Mouse (Mus musculus): ENCODE data around the gene Nup153. TPM values are rescaled to one million over a fixed set of nuclear protein-coding genes. Genes with fewer than 3 reads are reported as not detected.

The Nup153 gene
- polyA plus RNA-seq, 1 experiment, result 164 TPM

DNA sequence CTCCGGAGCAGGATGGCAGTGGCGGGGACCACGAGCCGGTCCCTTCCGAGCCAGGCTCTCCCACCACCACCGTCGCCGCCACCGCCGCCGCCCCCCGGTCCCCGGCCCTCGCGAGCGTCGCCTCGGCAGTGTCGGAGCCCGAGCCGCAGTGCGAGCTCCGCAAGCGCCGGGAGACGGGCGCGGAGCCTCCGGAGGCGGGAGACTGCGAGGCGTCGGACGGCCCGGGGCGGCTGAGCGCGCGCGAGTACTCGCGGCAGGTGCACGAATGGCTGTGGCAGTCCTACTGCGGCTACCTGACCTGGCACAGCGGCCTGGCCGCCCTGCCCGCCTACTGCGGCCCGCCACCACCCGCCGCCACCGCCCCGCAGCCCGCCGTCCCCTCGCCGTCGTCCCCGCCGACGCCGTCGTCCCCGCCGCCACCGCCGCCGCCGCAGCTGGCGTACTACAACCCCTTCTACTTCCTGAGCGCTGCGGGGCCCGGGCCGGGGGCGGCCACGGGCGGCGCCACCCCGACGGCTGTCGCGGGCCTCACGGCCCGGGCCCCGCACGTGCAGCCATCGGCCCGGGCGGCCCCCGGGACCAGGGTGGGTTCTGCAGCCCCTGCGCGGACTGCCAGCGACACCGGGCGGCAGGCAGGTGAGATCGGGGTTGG, 58.0 kb downstream of the Nup153 start:
- Histone ChIP-seq H3K27me3 (ENCODE audit: control insufficient read depth, insufficient read depth, low read length) (no peaks in the 10 kb centered on the region), H3K4me3 (ENCODE audit: control insufficient read depth, insufficient read depth, low read length) (peak overlapping the region; percentile 68), H3K4me1 (replicated peaks; ENCODE audit: control insufficient read depth, insufficient read depth, low read length) (0 out of 2 replicates have a peak, but pooled peaks cover 3% of the 10 kb centered on the region), H3K36me3 (ENCODE audit: control insufficient read depth, insufficient read depth, low read length) (peaks cover 18% of the 10 kb centered on the region), H3K27ac (ENCODE audit: control insufficient read depth, insufficient read depth, low read length) (no peak overlapping the region)
- TF ChIP-seq CTCF (IDR thresholded peaks at IDR 0.05; ENCODE audit: borderline replicate concordance, control insufficient read depth, extremely low read depth, insufficient read depth, low read length, poor library complexity) (no peak), POLR2A (IDR thresholded peaks at IDR 0.05; ENCODE audit: control insufficient read depth, extremely low read depth, insufficient read depth, low read length, poor library complexity) (no peak)
- DNase-seq, result peak; percentile 57
- WGBS, result 1% methylated on average over 94 of the region's 96 CpGs

DNA sequence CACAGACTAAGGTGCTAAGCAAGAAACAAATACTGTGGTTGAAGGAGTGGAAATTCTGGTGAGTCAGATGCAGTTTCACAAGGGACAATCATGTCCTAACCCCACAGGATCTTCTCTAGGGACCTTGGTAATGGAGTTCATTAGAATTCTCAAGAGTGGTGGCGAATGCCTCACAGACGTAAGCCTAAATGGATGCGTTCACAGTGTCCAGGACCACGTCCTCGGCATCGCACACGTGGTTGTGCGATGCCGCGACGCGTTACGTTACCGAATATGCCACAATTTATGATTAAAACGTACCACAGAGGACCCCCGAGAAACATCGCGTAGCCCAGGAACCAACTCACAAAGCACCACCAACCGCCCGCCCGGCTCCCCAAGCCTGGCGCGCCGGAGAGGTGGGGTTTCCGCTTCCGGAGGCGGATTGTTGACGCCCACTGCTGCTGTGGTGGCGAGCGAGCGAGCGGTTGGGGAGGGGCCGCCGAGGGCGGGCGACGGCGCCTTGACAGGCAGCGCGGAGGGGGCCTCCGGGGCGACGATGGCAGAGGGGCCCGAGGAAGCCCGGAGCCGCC, 58.6 kb downstream of the Nup153 start, which contains the start of gene Fam8a1:
Fam8a1 (plus strand) TSS at position 475 of the 572 bp plus-strand sequence.
- 1% methylated on average over 42 of the region's 46 CpGs for WGBS
- Histone ChIP-seq H3K36me3 (ENCODE audit: control insufficient read depth, insufficient read depth, low read length) (peaks cover 12% of the 10 kb centered on the region), H3K27ac (ENCODE audit: control insufficient read depth, insufficient read depth, low read length) (peak within 1 kb of the TSS; percentile 42; the same call in 1 of the 2 replicates), H3K4me1 (replicated peaks; ENCODE audit: control insufficient read depth, insufficient read depth, low read length) (0 out of 2 replicates have a peak, but pooled peaks cover 3% of the 10 kb centered on the region), H3K27me3 (ENCODE audit: control insufficient read depth, insufficient read depth, low read length) (no peaks in the 10 kb centered on the region), H3K4me3 (ENCODE audit: control insufficient read depth, insufficient read depth, low read length) (peak within 1 kb of the TSS; percentile 68)
- DNase-seq, result peak; percentile 92
- peak; percentile 73 for TF ChIP-seq POLR2A (IDR thresholded peaks at IDR 0.05; ENCODE audit: control insufficient read depth, extremely low read depth, insufficient read depth, low read length, poor library complexity)
- no peak for TF ChIP-seq CTCF (IDR thresholded peaks at IDR 0.05; ENCODE audit: borderline replicate concordance, control insufficient read depth, extremely low read depth, insufficient read depth, low read length, poor library complexity)

DNA sequence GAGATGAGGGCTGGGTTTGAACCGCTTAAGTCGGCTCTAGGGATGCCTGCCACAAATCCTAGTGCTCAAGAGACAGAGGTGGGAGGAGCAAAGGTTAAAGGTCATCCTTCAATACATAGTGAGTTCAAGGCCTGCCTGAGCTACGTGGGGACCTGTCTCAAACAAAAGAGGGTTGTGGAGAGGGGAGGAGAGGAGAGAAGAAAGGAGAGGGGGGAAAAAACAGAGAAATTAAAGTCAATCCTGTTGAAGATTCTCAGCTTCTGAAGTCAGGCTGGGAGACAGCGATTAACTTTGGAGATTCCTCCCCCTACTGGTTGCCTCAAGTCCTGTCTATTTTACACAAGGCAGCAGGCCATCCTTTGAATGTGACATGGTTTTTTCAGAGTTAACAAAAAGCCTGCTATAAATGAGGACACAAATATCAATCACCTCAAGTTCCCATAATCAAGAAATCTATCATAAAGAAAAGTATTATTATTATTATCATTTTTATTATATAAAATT, 64.2 kb downstream of the Nup153 start:
- 49% methylated on average over 4 of the region's 4 CpGs for WGBS
- no peaks in the 10 kb centered on the region for H3K4me1 ChIP-seq (replicated peaks; ENCODE audit: control insufficient read depth, insufficient read depth, low read length)
- peak; percentile 39 for DNase-seq

DNA sequence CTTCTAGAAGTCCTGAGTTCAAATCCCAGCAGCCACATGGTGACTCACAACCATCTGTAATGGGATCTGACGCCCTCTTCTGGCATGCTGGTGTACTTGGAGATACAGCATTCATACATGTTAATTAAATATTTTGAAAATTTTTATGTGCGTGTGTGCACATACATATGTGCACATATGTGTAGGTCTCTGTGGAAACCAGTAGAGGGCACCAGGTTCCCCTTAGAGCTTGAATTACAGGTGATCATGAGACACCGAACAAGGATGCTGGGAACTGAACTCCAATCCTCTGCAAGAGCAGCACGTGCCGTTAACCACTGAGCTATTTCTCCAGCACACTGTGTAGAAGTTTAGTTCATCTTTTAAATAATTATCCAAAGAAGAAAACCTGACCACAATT, 68.5 kb downstream of the Nup153 start:
- Histone ChIP-seq H3K4me3 (ENCODE audit: control insufficient read depth, insufficient read depth, low read length) (no peak overlapping the region), H3K27ac (ENCODE audit: control insufficient read depth, insufficient read depth, low read length) (no peak overlapping the region), H3K36me3 (ENCODE audit: control insufficient read depth, insufficient read depth, low read length) (no peaks in the 10 kb centered on the region), H3K4me1 (replicated peaks; ENCODE audit: control insufficient read depth, insufficient read depth, low read length) (no peaks in the 10 kb centered on the region), H3K27me3 (ENCODE audit: control insufficient read depth, insufficient read depth, low read length) (no peaks in the 10 kb centered on the region)
- TF ChIP-seq POLR2A (IDR thresholded peaks at IDR 0.05; ENCODE audit: control insufficient read depth, extremely low read depth, insufficient read depth, low read length, poor library complexity), result no peak
- no peak for TF ChIP-seq CTCF (IDR thresholded peaks at IDR 0.05; ENCODE audit: borderline replicate concordance, control insufficient read depth, extremely low read depth, insufficient read depth, low read length, poor library complexity)
- DNase-seq, result no peak
- WGBS, result 97% methylated on average over 5 of the region's 5 CpGs

More for the DNA sequence above, 64.2 kb downstream of the Nup153 start:
- Histone ChIP-seq H3K36me3 (ENCODE audit: control insufficient read depth, insufficient read depth, low read length) (no peaks in the 10 kb centered on the region), H3K27ac (ENCODE audit: control insufficient read depth, insufficient read depth, low read length) (no peak overlapping the region), H3K4me3 (ENCODE audit: control insufficient read depth, insufficient read depth, low read length) (no peak overlapping the region), H3K27me3 (ENCODE audit: control insufficient read depth, insufficient read depth, low read length) (no peaks in the 10 kb centered on the region)
- no peak for TF ChIP-seq CTCF (IDR thresholded peaks at IDR 0.05; ENCODE audit: borderline replicate concordance, control insufficient read depth, extremely low read depth, insufficient read depth, low read length, poor library complexity)
- no peak for TF ChIP-seq POLR2A (IDR thresholded peaks at IDR 0.05; ENCODE audit: control insufficient read depth, extremely low read depth, insufficient read depth, low read length, poor library complexity)

DNA sequence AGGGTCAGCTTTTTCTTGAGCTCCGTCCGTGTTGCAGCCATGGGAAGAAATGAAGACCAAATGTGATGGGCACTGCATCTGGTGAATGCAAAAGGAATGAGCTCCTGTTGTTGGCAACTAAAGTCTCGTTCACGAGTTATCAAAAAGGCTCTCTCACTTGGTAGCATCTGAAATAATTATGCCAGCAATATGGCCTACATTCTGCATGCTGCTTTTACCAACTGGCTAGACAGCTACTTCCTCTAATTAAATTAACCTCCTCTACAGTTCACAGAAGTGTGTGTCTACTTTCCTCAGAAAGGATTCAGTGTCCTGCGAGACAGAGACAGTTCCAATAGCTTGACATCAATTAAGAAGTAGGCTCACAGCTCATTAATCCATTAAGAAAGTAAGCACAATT, 73.2 kb downstream of the Nup153 start:
- Histone ChIP-seq H3K4me1 (replicated peaks; ENCODE audit: control insufficient read depth, insufficient read depth, low read length) (no peaks in the 10 kb centered on the region; the same call in 1 of the 2 replicates), H3K36me3 (ENCODE audit: control insufficient read depth, insufficient read depth, low read length) (no peaks in the 10 kb centered on the region), H3K4me3 (ENCODE audit: control insufficient read depth, insufficient read depth, low read length) (no peak overlapping the region), H3K27ac (ENCODE audit: control insufficient read depth, insufficient read depth, low read length) (no peak overlapping the region), H3K27me3 (ENCODE audit: control insufficient read depth, insufficient read depth, low read length) (no peaks in the 10 kb centered on the region)
- TF ChIP-seq POLR2A (IDR thresholded peaks at IDR 0.05; ENCODE audit: control insufficient read depth, extremely low read depth, insufficient read depth, low read length, poor library complexity), result no peak
- TF ChIP-seq CTCF (IDR thresholded peaks at IDR 0.05; ENCODE audit: borderline replicate concordance, control insufficient read depth, extremely low read depth, insufficient read depth, low read length, poor library complexity), result no peak
- DNase-seq, result no peak
- 95% methylated on average over 5 of the region's 5 CpGs for WGBS

DNA sequence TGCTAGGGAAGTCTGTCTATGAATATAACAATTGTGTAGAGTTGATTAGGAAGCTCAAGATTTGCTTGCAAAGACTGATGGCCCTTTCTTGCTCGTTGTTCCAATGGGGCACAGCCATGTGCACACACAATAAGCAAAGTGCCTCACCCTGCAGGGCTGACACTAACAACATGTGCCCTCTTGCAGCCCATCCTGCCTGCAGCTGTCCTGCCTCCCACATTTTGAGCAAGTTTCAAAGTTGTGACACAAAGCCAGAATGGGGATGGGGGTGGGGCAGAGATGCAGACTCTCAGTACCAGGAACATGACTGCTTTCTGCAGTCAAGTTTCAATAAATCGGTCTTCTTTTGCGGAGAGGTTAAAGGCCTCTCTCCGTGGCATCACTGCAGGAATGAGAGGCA, 74.1 kb downstream of the Nup153 start:
- 92% methylated on average over 4 of the region's 4 CpGs for WGBS
- Histone ChIP-seq H3K4me3 (ENCODE audit: control insufficient read depth, insufficient read depth, low read length) (no peak overlapping the region), H3K27ac (ENCODE audit: control insufficient read depth, insufficient read depth, low read length) (no peak overlapping the region), H3K4me1 (replicated peaks; ENCODE audit: control insufficient read depth, insufficient read depth, low read length) (no peaks in the 10 kb centered on the region; the same call in 1 of the 2 replicates), H3K36me3 (ENCODE audit: control insufficient read depth, insufficient read depth, low read length) (no peaks in the 10 kb centered on the region), H3K27me3 (ENCODE audit: control insufficient read depth, insufficient read depth, low read length) (no peaks in the 10 kb centered on the region)
- no peak for TF ChIP-seq CTCF (IDR thresholded peaks at IDR 0.05; ENCODE audit: borderline replicate concordance, control insufficient read depth, extremely low read depth, insufficient read depth, low read length, poor library complexity)
- TF ChIP-seq POLR2A (IDR thresholded peaks at IDR 0.05; ENCODE audit: control insufficient read depth, extremely low read depth, insufficient read depth, low read length, poor library complexity), result no peak
- no peak for DNase-seq

All from thymus, adult 2 months (tissue).